ENCODE assay signal across 8 mouse cellular contexts in genomic region chr10:127123436-127123805, GRCm38 (mm10). TPM values are rescaled to one million over a fixed set of nuclear protein-coding genes. Genes with fewer than 3 reads are reported as not detected.
DNase-seq lines count a peak whose midpoint lies in the region; ATAC-seq and TF ChIP-seq lines count a peak whose summit lies in the region.

No protein-coding gene starts in this region.

- peak; percentile 81 for TF ChIP-seq CTCF in kidney, postnatal 0 days (IDR thresholded peaks at IDR 0.05; ENCODE audit: low read depth)
- peak; percentile 32 for TF ChIP-seq CTCF in liver, adult 2 months (IDR thresholded peaks at IDR 0.05; ENCODE audit: low read depth, low read length)

- H3K9ac ChIP-seq in heart, embryonic 11.5 days (ENCODE audit: low read depth, low read length), result 0 out of 2 replicates have a peak overlapping the region, but pooled peaks have one; percentile 18
- H3K9ac ChIP-seq in kidney, postnatal 0 days (ENCODE audit: low read depth, low read length), result 0 out of 2 replicates have a peak overlapping the region, but pooled peaks have one; percentile 6
- 0 out of 2 replicates have a peak overlapping the region, but pooled peaks have one; percentile 33 for H3K9ac ChIP-seq in liver, adult 2 months (ENCODE audit: low read depth, low read length)
- no peak overlapping the region for H3K9ac ChIP-seq in stomach, embryonic 15.5 days

- peaks cover 10% of the 10 kb centered on the region for H3K4me1 ChIP-seq in heart, embryonic 11.5 days (ENCODE audit: control insufficient read depth, insufficient read depth, low read length)
- H3K4me1 ChIP-seq in kidney, postnatal 0 days (replicated peaks; ENCODE audit: insufficient read depth, low read length), result peaks cover 5% of the 10 kb centered on the region; the same call in 1 of the 2 replicates
- H3K4me1 ChIP-seq in liver, adult 2 months (ENCODE audit: control insufficient read depth, insufficient read depth, low read length), result peaks cover 8% of the 10 kb centered on the region; the same call in 1 of the 2 replicates
- peaks cover 6% of the 10 kb centered on the region; the same call in 1 of the 2 replicates for H3K4me1 ChIP-seq in stomach, embryonic 15.5 days

- peak overlapping the region; percentile 68 for H3K4me2 ChIP-seq in heart, embryonic 11.5 days
- peak overlapping the region; percentile 62 for H3K4me2 ChIP-seq in kidney, postnatal 0 days (ENCODE audit: low read length)
- H3K4me2 ChIP-seq in stomach, embryonic 15.5 days, result peak overlapping the region; percentile 53

- H3K27ac ChIP-seq in heart, embryonic 11.5 days (ENCODE audit: low read depth, low read length), result no peak overlapping the region
- no peak overlapping the region for H3K27ac ChIP-seq in kidney, postnatal 0 days
- H3K27ac ChIP-seq in liver, adult 2 months (replicated peaks; ENCODE audit: insufficient read depth, low read depth, low read length), result no peak overlapping the region
- no peak overlapping the region for H3K27ac ChIP-seq in stomach, embryonic 15.5 days

- H3K79me2 ChIP-seq in liver, adult 2 months (ENCODE audit: control insufficient read depth, insufficient read depth, low read length), result 0 out of 2 replicates have a peak, but pooled peaks cover 3% of the 10 kb centered on the region

- H3K4me3 ChIP-seq in heart, embryonic 11.5 days (ENCODE audit: low read depth, low read length), result peak overlapping the region; percentile 18
- peak overlapping the region; percentile 20; the same call in 1 of the 2 replicates for H3K4me3 ChIP-seq in kidney, postnatal 0 days (replicated peaks; ENCODE audit: low read depth, low read length)
- H3K4me3 ChIP-seq in liver, adult 2 months (ENCODE audit: insufficient read depth, low read depth, low read length), result peak overlapping the region; percentile 44; the same call in 1 of the 2 replicates
- no peak overlapping the region; the same call in 1 of the 2 replicates for H3K4me3 ChIP-seq in stomach, embryonic 15.5 days (replicated peaks)

- TF ChIP-seq POLR2A in liver, adult 2 months (IDR thresholded peaks at IDR 0.05; ENCODE audit: extremely low read depth, insufficient read depth, low read length), result no peak

- H3K36me3 ChIP-seq in heart, embryonic 11.5 days (ENCODE audit: control insufficient read depth, insufficient read depth, low read length), result peaks cover 6% of the 10 kb centered on the region; the same call in 1 of the 2 replicates
- peaks cover 7% of the 10 kb centered on the region; the same call in 1 of the 2 replicates for H3K36me3 ChIP-seq in kidney, postnatal 0 days (ENCODE audit: insufficient read depth, low read length)
- H3K36me3 ChIP-seq in liver, adult 2 months (ENCODE audit: control insufficient read depth, insufficient read depth, low read length), result peaks cover 3% of the 10 kb centered on the region; the same call in 1 of the 2 replicates
- H3K36me3 ChIP-seq in stomach, embryonic 15.5 days, result peaks cover 5% of the 10 kb centered on the region; the same call in 1 of the 2 replicates

- H3K27me3 ChIP-seq in heart, embryonic 11.5 days (ENCODE audit: control insufficient read depth, insufficient read depth, low read length), result no peaks in the 10 kb centered on the region
- no peaks in the 10 kb centered on the region for H3K27me3 ChIP-seq in kidney, postnatal 0 days (ENCODE audit: insufficient read depth, low read length)
- H3K27me3 ChIP-seq in liver, adult 2 months (ENCODE audit: control insufficient read depth, insufficient read depth, low read length), result no peaks in the 10 kb centered on the region
- no peaks in the 10 kb centered on the region for H3K27me3 ChIP-seq in stomach, embryonic 15.5 days (replicated peaks)

- WGBS in heart, embryonic 11.5 days (ENCODE audit: insufficient replicate concordance), result 13% methylated on average over 4 of the region's 4 CpGs
- 8% methylated on average over 4 of the region's 4 CpGs for WGBS in kidney, postnatal 0 days
- WGBS in liver, adult 2 months, result 27% methylated on average over 4 of the region's 4 CpGs
- 13% methylated on average over 4 of the region's 4 CpGs for WGBS in stomach, embryonic 15.5 days

- DNase-seq in 3134 (ENCODE audit: extremely low read depth, insufficient read length, low spot score), result peak; percentile 46
- DNase-seq in adrenal gland, adult 18-20 months (ENCODE audit: low spot score in 2 of 2), result peak; percentile 54 to 66
- DNase-seq in embryo, embryonic 11.5 days (ENCODE audit: low read depth, low spot score), result peak; percentile 45
- DNase-seq in kidney, postnatal 0 days (ENCODE audit: low spot score), result peak; percentile 80
- DNase-seq in liver, adult 2 months (ENCODE audit: extremely low read depth, low read depth, low spot score), result peak; percentile 64
- peak; percentile 87 for DNase-seq in naive thymus-derived CD4-positive, alpha-beta T cell, adult 2 months (ENCODE audit: low read depth)

- ATAC-seq in heart, embryonic 11.5 days (replicated peaks; ENCODE audit: insufficient number of reproducible peaks, low FRiP score, low TSS enrichment), result no peak
- ATAC-seq in kidney, postnatal 0 days (replicated peaks; ENCODE audit: low FRiP score, low read depth), result no peak
- no peak for ATAC-seq in stomach, embryonic 15.5 days (ENCODE audit: insufficient read depth, low FRiP score, low read depth)

- no peaks in the 10 kb centered on the region for H3K9me3 ChIP-seq in heart, embryonic 11.5 days (replicated peaks; ENCODE audit: control insufficient read depth, low read length)
- H3K9me3 ChIP-seq in kidney, postnatal 0 days (replicated peaks; ENCODE audit: low read length), result no peaks in the 10 kb centered on the region
- no peaks in the 10 kb centered on the region for H3K9me3 ChIP-seq in stomach, embryonic 15.5 days

RNA-seq across cellular contexts. Expression of gene Os9, which starts 2.5 kb away (rescaled TPM):
- 100 to 1,000 TPM; 114 to 147 TPM for total RNA-seq in adrenal gland, adult 18-20 months (2021)
- 21.3 and 30.3 TPM in 2 replicates for polyA plus RNA-seq in heart, embryonic 11.5 days (2014; fragmentation: Nextera tagmentation; extraction: Ambion mirVana)
- 107 and 114 TPM in 2 replicates for polyA plus RNA-seq in kidney, postnatal 0 days (2015; fragmentation: Nextera tagmentation; extraction: Ambion mirVana)
- 130 TPM in 2 replicates for total RNA-seq in liver, adult 2 months (2014; rRNA removed)
- polyA plus RNA-seq in liver, adult 2 months (2012; rRNA removed), result 128 and 130 TPM in 2 replicates
- polyA plus RNA-seq in stomach, embryonic 15.5 days (2015; fragmentation: Nextera tagmentation; extraction: Ambion mirVana), result 100 and 108 TPM in 2 replicates

RNA-seq across cellular contexts. Expression of gene B4galnt1, which starts 41.6 kb away (rescaled TPM):
- 1 to 10 TPM; 7.8 to 8.6 TPM for total RNA-seq in adrenal gland, adult 18-20 months (2021)
- 1.6 and 1.8 TPM in 2 replicates for polyA plus RNA-seq in heart, embryonic 11.5 days (2014; fragmentation: Nextera tagmentation; extraction: Ambion mirVana)
- 15.0 and 16.4 TPM in 2 replicates for polyA plus RNA-seq in kidney, postnatal 0 days (2015; fragmentation: Nextera tagmentation; extraction: Ambion mirVana)
- total RNA-seq in liver, adult 2 months (2014; rRNA removed), result 21.9 and 36.3 TPM in 2 replicates
- polyA plus RNA-seq in liver, adult 2 months (2012; rRNA removed), result 85.0 and 89.8 TPM in 2 replicates
- 29.4 and 31.4 TPM in 2 replicates for polyA plus RNA-seq in stomach, embryonic 15.5 days (2015; fragmentation: Nextera tagmentation; extraction: Ambion mirVana)

RNA-seq across cellular contexts. Expression of gene Agap2, which starts 48.3 kb away (rescaled TPM):
- 1 to 10 TPM; 3.1 to 3.2 TPM for total RNA-seq in adrenal gland, adult 18-20 months (2021)
- 0.42 and 0.63 TPM in 2 replicates for polyA plus RNA-seq in heart, embryonic 11.5 days (2014; fragmentation: Nextera tagmentation; extraction: Ambion mirVana)
- polyA plus RNA-seq in kidney, postnatal 0 days (2015; fragmentation: Nextera tagmentation; extraction: Ambion mirVana), result 0.04 and 0.09 TPM in 2 replicates
- 0.28 and 0.81 TPM in 2 replicates for total RNA-seq in liver, adult 2 months (2014; rRNA removed)
- polyA plus RNA-seq in liver, adult 2 months (2012; rRNA removed), result 0.44 and 0.55 TPM in 2 replicates
- 0.28 and 0.67 TPM in 2 replicates for polyA plus RNA-seq in stomach, embryonic 15.5 days (2015; fragmentation: Nextera tagmentation; extraction: Ambion mirVana)

RNA-seq across cellular contexts. Expression of gene Tspan31, which starts 53.4 kb away (rescaled TPM):
- 100 to 1,000 TPM; 106 to 107 TPM for total RNA-seq in adrenal gland, adult 18-20 months (2021)
- 106 and 115 TPM in 2 replicates for polyA plus RNA-seq in heart, embryonic 11.5 days (2014; fragmentation: Nextera tagmentation; extraction: Ambion mirVana)
- polyA plus RNA-seq in kidney, postnatal 0 days (2015; fragmentation: Nextera tagmentation; extraction: Ambion mirVana), result 157 and 171 TPM in 2 replicates
- total RNA-seq in liver, adult 2 months (2014; rRNA removed), result 269 and 278 TPM in 2 replicates
- polyA plus RNA-seq in liver, adult 2 months (2012; rRNA removed), result 268 and 298 TPM in 2 replicates
- 154 and 163 TPM in 2 replicates for polyA plus RNA-seq in stomach, embryonic 15.5 days (2015; fragmentation: Nextera tagmentation; extraction: Ambion mirVana)

RNA-seq across cellular contexts. Expression of gene Slc26a10, which starts 57.0 kb away (rescaled TPM):
- total RNA-seq in adrenal gland, adult 18-20 months (2021), result 1 to 10 TPM; 1.1 to 1.8 TPM
- polyA plus RNA-seq in heart, embryonic 11.5 days (2014; fragmentation: Nextera tagmentation; extraction: Ambion mirVana), result 8.4 and 11.8 TPM in 2 replicates
- polyA plus RNA-seq in kidney, postnatal 0 days (2015; fragmentation: Nextera tagmentation; extraction: Ambion mirVana), result 2.8 and 3.1 TPM in 2 replicates
- 1.3 and 3.1 TPM in 2 replicates for total RNA-seq in liver, adult 2 months (2014; rRNA removed)
- polyA plus RNA-seq in liver, adult 2 months (2012; rRNA removed), result 4.1 and 5.8 TPM in 2 replicates
- 1.1 and 1.3 TPM in 2 replicates for polyA plus RNA-seq in stomach, embryonic 15.5 days (2015; fragmentation: Nextera tagmentation; extraction: Ambion mirVana)
